Mouse (Mus musculus) heart, embryonic 12.5 days (tissue): ENCODE measurements around the gene Gm13272. TPM values are rescaled to one million over a fixed set of nuclear protein-coding genes. Genes with fewer than 3 reads are reported as not detected.
A peak's percentile ranks its signal among the peaks of the same experiment; 100 is the strongest.
"Not testable (repeated sequence)": the region's sequence is repeated elsewhere in the genome, so short reads cannot be mapped to it uniquely, and the experiment has no call there.

Experiments
- ATAC-seq: fragments of 200-750 bp; cut with Nextera tagmentation; 2 replicates; pipeline ENCODE4 v1.8.0; 2017; ENCODE audit warnings: moderate TSS enrichment, moderate library complexity; ENCODE audit not compliant: insufficient number of reproducible peaks, low FRiP score
- H3K27ac ChIP-seq: fragments of 300-500 bp; sonication (generic); 2 replicates; pipeline ENCODE4 v1.5.1; 2016; ENCODE audit warnings: mild to moderate bottlenecking, moderate library complexity; ENCODE audit not compliant: poor library complexity, severe bottlenecking
- H3K27me3 ChIP-seq: fragments of 300-500 bp; sonication (generic); replicated peaks from 2 replicates; pipeline ENCODE4 v1.6.1; 2016; ENCODE audit warnings: mild to moderate bottlenecking, moderate library complexity
- H3K36me3 ChIP-seq: fragments of 300-500 bp; sonication (generic); 2 replicates; pipeline ENCODE4 v1.6.1; 2016; ENCODE audit warnings: mild to moderate bottlenecking, moderate library complexity
- H3K4me1 ChIP-seq: fragments of 300-500 bp; sonication (generic); replicated peaks from 2 replicates; pipeline ENCODE4 v1.6.1; 2016; ENCODE audit warnings: mild to moderate bottlenecking
- H3K4me2 ChIP-seq: fragments of 300-500 bp; sonication (generic); 2 replicates; pipeline ENCODE4 v1.6.1; 2016; ENCODE audit warnings: mild to moderate bottlenecking, moderate library complexity
- H3K4me3 ChIP-seq: fragments of 300-500 bp; sonication (generic); 2 replicates; pipeline ENCODE4 v1.5.1; 2016; ENCODE audit warnings: mild to moderate bottlenecking
- H3K9ac ChIP-seq: fragments of 300-500 bp; sonication (generic); 2 replicates; pipeline ENCODE4 v1.6.1; 2016; ENCODE audit warnings: mild to moderate bottlenecking, moderate library complexity
- H3K9me3 ChIP-seq: fragments of 300-500 bp; sonication (generic); replicated peaks from 2 replicates; pipeline ENCODE4 v1.6.1; 2016; ENCODE audit warnings: mild to moderate bottlenecking, moderate library complexity
- WGBS: fragments of 180-500 bp; shearing (Covaris S2); methylation state at CpG from one replicate; pipeline ENCODE4 v1.1.7; 2016; 5-methylcytosine and 5-hydroxymethylcytosine counted together
- polyA plus RNA-seq: library from polyadenylated mRNA; unstranded; fragments of >200 nt; fragmentation: Nextera tagmentation; extraction: Ambion mirVana; gene quantifications from 2 replicates; pipeline ENCODE4 v1.2.1, GENCODE M21; 2016

The Gm13272 gene
- polyA plus RNA-seq, 1 experiment from 2014 or later, result 0.24 TPM

- Histone ChIP-seq H3K4me2 (peak within 1 kb of the TSS; percentile 58), H3K4me3 (peak within 1 kb of the TSS; percentile 36), H3K9ac (peak within 1 kb of the TSS; percentile 61; the same call in 1 of the 2 replicates)
- H3K4me1 ChIP-seq, H3K27me3 ChIP-seq, ATAC-seq, H3K36me3 ChIP-seq, H3K9me3 ChIP-seq, H3K27ac ChIP-seq: not testable (repeated sequence)
- 14% methylated on average over 12 of the region's 14 CpGs for WGBS
These were observed 19.9 kb upstream of the Gm13272 start, which contains the start of gene Gm13283 for GRCm38 (mm10) chr4:88759610-88760268. TSS of gene Gm13283 (plus strand) at chr4:88760119.

GRCm38 (mm10) chr4:88760431-88760830 is 19.2 kb upstream of the Gm13272 start:
- not testable (repeated sequence) for H3K4me1 ChIP-seq, ATAC-seq, H3K36me3 ChIP-seq, H3K27ac ChIP-seq, H3K9me3 ChIP-seq, H3K27me3 ChIP-seq
- Histone ChIP-seq H3K9ac (peak overlapping the region; percentile 61; the same call in 1 of the 2 replicates), H3K4me3 (peak overlapping the region; percentile 36), H3K4me2 (peak overlapping the region; percentile 58)
- under 1% methylated on average over 24 of the region's 28 CpGs for WGBS

- H3K27ac ChIP-seq, H3K27me3 ChIP-seq, ATAC-seq, H3K4me3 ChIP-seq, H3K36me3 ChIP-seq, H3K9ac ChIP-seq, H3K9me3 ChIP-seq, H3K4me2 ChIP-seq, H3K4me1 ChIP-seq: not testable (repeated sequence)
- 65% methylated on average over 6 of the region's 8 CpGs for WGBS
These were observed 17.9 kb upstream of the Gm13272 start for GRCm38 (mm10) chr4:88761776-88762175.

GRCm38 (mm10) chr4:88762341-88762740 is 17.3 kb upstream of the Gm13272 start:
- H3K4me2 ChIP-seq, result peak overlapping the region; percentile 53; the same call in 1 of the 2 replicates

GRCm38 (mm10) chr4:88763384-88764018 is 16.1 kb upstream of the Gm13272 start:
- not testable (repeated sequence) for H3K27me3 ChIP-seq, ATAC-seq, H3K9ac ChIP-seq

More at GRCm38 (mm10) chr4:88762341-88762740, 17.3 kb upstream of the Gm13272 start:
- WGBS, result 45% methylated on average over 9 of the region's 9 CpGs
- H3K36me3 ChIP-seq, H3K27me3 ChIP-seq, H3K27ac ChIP-seq, H3K4me3 ChIP-seq, ATAC-seq, H3K9ac ChIP-seq, H3K4me1 ChIP-seq, H3K9me3 ChIP-seq: not testable (repeated sequence)

GRCm38 (mm10) chr4:88773534-88773933 is 6.1 kb upstream of the Gm13272 start, which contains the start of gene Gm13290:
TSS of gene Gm13290 (plus strand) at chr4:88773834.
- H3K9me3 ChIP-seq, H3K36me3 ChIP-seq, ATAC-seq, H3K4me1 ChIP-seq, H3K4me2 ChIP-seq, H3K27ac ChIP-seq, H3K27me3 ChIP-seq, H3K9ac ChIP-seq, H3K4me3 ChIP-seq: not testable (repeated sequence)
- no CpG with 5 or more reads among the region's 32 CpGs for WGBS

More at GRCm38 (mm10) chr4:88763384-88764018, 16.1 kb upstream of the Gm13272 start:
- H3K27ac ChIP-seq, result peak overlapping the region; percentile 60; the same call in 1 of the 2 replicates
- peak overlapping the region; percentile 57 for H3K4me2 ChIP-seq
- H3K36me3 ChIP-seq, H3K9me3 ChIP-seq, H3K4me1 ChIP-seq: not testable (repeated sequence)
- H3K4me3 ChIP-seq, result peak overlapping the region; percentile 31; the same call in 1 of the 2 replicates
- 2% methylated on average over 41 of the region's 42 CpGs for WGBS

GRCm38 (mm10) chr4:88776622-88777021 is 3.0 kb upstream of the Gm13272 start, which contains the start of gene Gm13289:
TSS of gene Gm13289 (plus strand) at chr4:88776922.
- ATAC-seq, H3K36me3 ChIP-seq, H3K4me2 ChIP-seq, H3K9me3 ChIP-seq, H3K4me1 ChIP-seq, H3K4me3 ChIP-seq, H3K27ac ChIP-seq, H3K27me3 ChIP-seq, H3K9ac ChIP-seq: not testable (repeated sequence)
- no CpG with 5 or more reads among the region's 29 CpGs for WGBS

- H3K9me3 ChIP-seq, H3K36me3 ChIP-seq, H3K4me1 ChIP-seq, H3K4me3 ChIP-seq, H3K4me2 ChIP-seq, H3K27ac ChIP-seq, H3K27me3 ChIP-seq, H3K9ac ChIP-seq, ATAC-seq: not testable (repeated sequence)
- 43% methylated on average over 16 of the region's 18 CpGs for WGBS
These were observed 670 bp downstream of the Gm13272 start for GRCm38 (mm10) chr4:88780320-88780719.

- not testable (repeated sequence) for H3K9ac ChIP-seq, H3K27me3 ChIP-seq, H3K4me1 ChIP-seq, ATAC-seq, H3K9me3 ChIP-seq, H3K36me3 ChIP-seq
- Histone ChIP-seq H3K4me3 (peak within 1 kb of the TSS; percentile 31; the same call in 1 of the 2 replicates), H3K4me2 (peak within 1 kb of the TSS; percentile 62), H3K27ac (peak within 1 kb of the TSS; percentile 51; the same call in 1 of the 2 replicates)
- WGBS, result 15% methylated on average over 5 of the region's 7 CpGs
These were observed 2.2 kb downstream of the Gm13272 start, which contains the start of gene Ifnz for GRCm38 (mm10) chr4:88781831-88782230. TSS of gene Ifnz (plus strand) at chr4:88782131.

- H3K9me3 ChIP-seq, result not testable (repeated sequence)
These were observed 2.7 kb downstream of the Gm13272 start for GRCm38 (mm10) chr4:88782335-88782734.

GRCm38 (mm10) chr4:88785409-88785808 is 5.8 kb downstream of the Gm13272 start, which contains the start of gene Gm13276:
TSS of gene Gm13276 (plus strand) at chr4:88785709.
- not testable (repeated sequence) for H3K4me1 ChIP-seq, ATAC-seq, H3K27ac ChIP-seq, H3K4me3 ChIP-seq, H3K9me3 ChIP-seq, H3K27me3 ChIP-seq, H3K9ac ChIP-seq, H3K4me2 ChIP-seq, H3K36me3 ChIP-seq
- no CpG with 5 or more reads among the region's 27 CpGs for whole genome bisulfite sequencing

More at GRCm38 (mm10) chr4:88782335-88782734, 2.7 kb downstream of the Gm13272 start:
- H3K4me2 ChIP-seq, result peak overlapping the region; percentile 62
- not testable (repeated sequence) for H3K9ac ChIP-seq, H3K27me3 ChIP-seq, H3K36me3 ChIP-seq, H3K4me1 ChIP-seq, ATAC-seq
- H3K27ac ChIP-seq, result peak overlapping the region; percentile 51; the same call in 1 of the 2 replicates
- 0% methylated on average over 9 of the region's 31 CpGs for WGBS
- peak overlapping the region; percentile 31; the same call in 1 of the 2 replicates for H3K4me3 ChIP-seq
